Mouse (Mus musculus) forebrain, embryonic 10.5 days (tissue): ENCODE measurements around the gene Ece2. TPM values are rescaled to one million over a fixed set of nuclear protein-coding genes. Genes with fewer than 3 reads are reported as not detected.

Source experiments
- DNase-seq: peaks from one replicate; pipeline ENCODE4 v3.0.0-alpha.2; 2017; ENCODE audit warnings: low spot score; ENCODE audit errors: extremely low spot score
- H3K27ac ChIP-seq: fragments of 300-500 bp; sonication (generic); 2 replicates; pipeline ENCODE4 v1.5.1; 2016; ENCODE audit warnings: mild to moderate bottlenecking
- H3K27me3 ChIP-seq: fragments of 300-500 bp; sonication (generic); 2 replicates; pipeline ENCODE4 v1.6.1; 2016; ENCODE audit warnings: mild to moderate bottlenecking; ENCODE audit not compliant: poor library complexity, severe bottlenecking
- H3K36me3 ChIP-seq: fragments of 300-500 bp; sonication (generic); replicated peaks from 2 replicates; pipeline ENCODE4 v1.6.1; 2016; ENCODE audit warnings: mild to moderate bottlenecking, moderate library complexity
- H3K4me1 ChIP-seq: fragments of 300-500 bp; sonication (generic); 2 replicates; pipeline ENCODE4 v1.6.1; 2016
- H3K4me3 ChIP-seq: fragments of 300-500 bp; sonication (generic); 2 replicates; pipeline ENCODE4 v1.5.1; 2016; ENCODE audit warnings: mild to moderate bottlenecking, moderate library complexity
- H3K9me3 ChIP-seq: fragments of 300-500 bp; sonication (generic); 2 replicates; pipeline ENCODE4 v1.6.1; 2016; ENCODE audit warnings: mild to moderate bottlenecking, moderate library complexity
- WGBS: fragments of 180-500 bp; shearing (Covaris S2); methylation state at CpG from one replicate; pipeline ENCODE4 v1.1.7; 2016; 5-methylcytosine and 5-hydroxymethylcytosine counted together
- microRNA counts: library from miRNA; unstranded; fragments of <30 nt; microRNA quantifications from one replicate; lab custom pipeline; 2017
- microRNA-seq: library from miRNA; unstranded; fragments of <30 nt; microRNA quantifications from one replicate; pipeline ENCODE4, GENCODE M21; 2017
- polyA plus RNA-seq: library from polyadenylated mRNA; unstranded; fragments of >200 nt; fragmentation: Nextera tagmentation; extraction: Ambion mirVana; gene quantifications from 2 replicates; pipeline ENCODE4 v1.2.1, GENCODE M21; 2016

Gene Ece2
- polyA plus RNA-seq, 1 experiment from 2014 or later = 5.1 TPM

- DNase-seq = no peak
- no peak overlapping the region for H3K4me3 ChIP-seq
- H3K4me1 ChIP-seq = peaks cover 29% of the 10 kb centered on the region
- H3K9me3 ChIP-seq = no peaks in the 10 kb centered on the region
- no peak overlapping the region for H3K27ac ChIP-seq
- WGBS = 93% methylated on average over 4 of the region's 4 CpGs
- H3K27me3 ChIP-seq = no peaks in the 10 kb centered on the region
- H3K36me3 ChIP-seq = peaks cover 80% of the 10 kb centered on the region
These were observed 47.1 kb downstream of the Ece2 start for GRCm38 (mm10) chr16:20676702-20677101.

GRCm38 (mm10) chr16:20677380-20677779 lies 47.8 kb downstream of the Ece2 start:
- DNase-seq = no peak
- no peak overlapping the region for H3K27ac ChIP-seq
- no peak overlapping the region for H3K4me3 ChIP-seq
- H3K36me3 ChIP-seq = peaks cover 87% of the 10 kb centered on the region
- no peaks in the 10 kb centered on the region for H3K27me3 ChIP-seq
- peaks cover 25% of the 10 kb centered on the region for H3K4me1 ChIP-seq
- H3K9me3 ChIP-seq = no peaks in the 10 kb centered on the region
- WGBS = 87% methylated on average over 5 of the region's 5 CpGs

GRCm38 (mm10) chr16:20677974-20678675 lies 48.5 kb downstream of the Ece2 start:
- DNase-seq = no peak
- Histone ChIP-seq H3K9me3 (no peaks in the 10 kb centered on the region), H3K4me3 (no peak overlapping the region), H3K36me3 (peaks cover 94% of the 10 kb centered on the region), H3K27me3 (no peaks in the 10 kb centered on the region), H3K27ac (no peak overlapping the region), H3K4me1 (peaks cover 25% of the 10 kb centered on the region)
- 89% methylated on average over 10 of the region's 10 CpGs for WGBS

- Histone ChIP-seq H3K27ac (no peak overlapping the region), H3K27me3 (peaks cover 18% of the 10 kb centered on the region), H3K36me3 (peaks cover 67% of the 10 kb centered on the region), H3K9me3 (no peaks in the 10 kb centered on the region), H3K4me3 (no peak overlapping the region), H3K4me1 (peaks cover 36% of the 10 kb centered on the region)
- 90% methylated on average over 3 of the region's 3 CpGs for WGBS
- no peak for DNase-seq
These were observed 61.1 kb downstream of the Ece2 start for GRCm38 (mm10) chr16:20690774-20691173.

- Histone ChIP-seq H3K36me3 (peaks cover 59% of the 10 kb centered on the region), H3K27ac (no peak overlapping the region), H3K27me3 (peaks cover 19% of the 10 kb centered on the region), H3K4me1 (peaks cover 44% of the 10 kb centered on the region), H3K4me3 (no peak overlapping the region), H3K9me3 (no peaks in the 10 kb centered on the region)
- no peak for DNase-seq
- 87% methylated on average over 1 of the region's 1 CpGs for WGBS
These were observed 62.0 kb downstream of the Ece2 start for GRCm38 (mm10) chr16:20691617-20692016.

- Histone ChIP-seq H3K4me1 (peaks cover 49% of the 10 kb centered on the region), H3K27me3 (peaks cover 19% of the 10 kb centered on the region), H3K4me3 (peak overlapping the region; percentile 61; the same call in 1 of the 2 replicates), H3K27ac (no peak overlapping the region), H3K9me3 (no peaks in the 10 kb centered on the region), H3K36me3 (peaks cover 51% of the 10 kb centered on the region)
- no peak for DNase-seq
- WGBS = 46% methylated on average over 16 of the region's 16 CpGs
These were observed 62.8 kb downstream of the Ece2 start for GRCm38 (mm10) chr16:20692241-20692965.

GRCm38 (mm10) chr16:20693111-20693701 lies 63.6 kb downstream of the Ece2 start, which contains the start of gene Fam131a:
Fam131a (plus strand) TSS chr16:20693241.
- DNase-seq = peak; percentile 93
- Histone ChIP-seq H3K4me3 (peak within 1 kb of the TSS; percentile 61), H3K4me1 (peaks cover 49% of the 10 kb centered on the region), H3K27me3 (peaks cover 19% of the 10 kb centered on the region), H3K36me3 (peaks cover 43% of the 10 kb centered on the region), H3K9me3 (no peaks in the 10 kb centered on the region), H3K27ac (peak within 1 kb of the TSS; percentile 88)
- WGBS = under 1% methylated on average over 36 of the region's 37 CpGs

- Histone ChIP-seq H3K9me3 (no peaks in the 10 kb centered on the region), H3K4me3 (no peak overlapping the region), H3K27me3 (peaks cover 19% of the 10 kb centered on the region), H3K4me1 (peaks cover 51% of the 10 kb centered on the region), H3K36me3 (peaks cover 34% of the 10 kb centered on the region), H3K27ac (no peak overlapping the region)
- DNase-seq = no peak
- whole genome bisulfite sequencing = 77% methylated on average over 8 of the region's 8 CpGs
These were observed 65.2 kb downstream of the Ece2 start for GRCm38 (mm10) chr16:20694781-20695180.

GRCm38 (mm10) chr16:20695622-20696323 lies 66.1 kb downstream of the Ece2 start:
- peak overlapping the region; percentile 53 for H3K4me3 ChIP-seq
- WGBS = 4% methylated on average over 46 of the region's 46 CpGs
- DNase-seq = peak; percentile 89
- no peaks in the 10 kb centered on the region for H3K9me3 ChIP-seq
- peak overlapping the region; percentile 84 for H3K27ac ChIP-seq
- H3K36me3 ChIP-seq = peaks cover 28% of the 10 kb centered on the region
- peaks cover 59% of the 10 kb centered on the region for H3K4me1 ChIP-seq
- peaks cover 19% of the 10 kb centered on the region for H3K27me3 ChIP-seq

MicroRNA genes within 50 kb of the gene (microRNA counts, 519-probe panel; counts per million panel counts)
- microRNA mmu-miR-1224 (lab: Ali Mortazavi, UCI) = 5,779 counts per million, percentile 90 among the panel's probes with 10 or more counts

Small RNA genes within 50 kb of the gene (microRNA-seq; reads per million reads assigned to microRNA genes)
- not detected for gene Mir1224

Other genes with a start within 250 kb of the Ece2 start
- 57.1 and 59.8 TPM in 2 replicates for gene Abcc5, start 203.4 kb upstream of the Ece2 start, polyA plus RNA-seq
- gene Eif2b5, start 131.0 kb upstream of the Ece2 start, polyA plus RNA-seq = 158 and 160 TPM in 2 replicates
- 28.8 and 30.5 TPM in 2 replicates for gene Dvl3, start 112.8 kb upstream of the Ece2 start, polyA plus RNA-seq
- 628 and 638 TPM in 2 replicates for gene Ap2m1, start 94.3 kb upstream of the Ece2 start, polyA plus RNA-seq
- 58.3 and 62.6 TPM in 2 replicates for gene Abcf3, start 81.3 kb upstream of the Ece2 start, polyA plus RNA-seq
- 0.84 and 0.97 TPM in 2 replicates for gene Vwa5b2, start 40.4 kb upstream of the Ece2 start, polyA plus RNA-seq
- gene Eef1akmt4, start 18.2 kb upstream of the Ece2 start, polyA plus RNA-seq = 43.3 and 44.1 TPM in 2 replicates
- not detected in 2 replicates for gene Gm49333, start 18.2 kb upstream of the Ece2 start, polyA plus RNA-seq
- gene Alg3, start 18.1 kb upstream of the Ece2 start, polyA plus RNA-seq = 61.9 and 62.6 TPM in 2 replicates
- gene Camk2n2, start 8.5 kb upstream of the Ece2 start, polyA plus RNA-seq = 2.4 and 2.5 TPM in 2 replicates
- gene Psmd2, start 21.8 kb downstream of the Ece2 start, polyA plus RNA-seq = 544 and 556 TPM in 2 replicates
- gene Eif4g1, start 38.5 kb downstream of the Ece2 start, polyA plus RNA-seq = 254 TPM in 2 replicates
- 6.3 and 7.1 TPM in 2 replicates for gene Fam131a, start 63.4 kb downstream of the Ece2 start, polyA plus RNA-seq
- 155 and 163 TPM in 2 replicates for gene Polr2h, start 87.8 kb downstream of the Ece2 start, polyA plus RNA-seq
- 11.4 and 12.5 TPM in 2 replicates for gene Clcn2, start 87.9 kb downstream of the Ece2 start, polyA plus RNA-seq
- 0.87 and 1.2 TPM in 2 replicates for gene Chrd, start 103.3 kb downstream of the Ece2 start, polyA plus RNA-seq
- gene Thpo, start 104.7 kb downstream of the Ece2 start, polyA plus RNA-seq = 0.31 and 0.46 TPM in 2 replicates